Mouse (Mus musculus): Measurements from ENCODE around the gene Spsb2. TPM values are rescaled to one million over a fixed set of nuclear protein-coding genes. Genes with fewer than 3 reads are reported as not detected.
"Not testable (repeated sequence)": the region's sequence is repeated elsewhere in the genome, so short reads cannot be mapped to it uniquely, and the experiment has no call there.

Gene Spsb2
- polyA plus RNA-seq, 1 experiment = 7.3 TPM

DNA sequence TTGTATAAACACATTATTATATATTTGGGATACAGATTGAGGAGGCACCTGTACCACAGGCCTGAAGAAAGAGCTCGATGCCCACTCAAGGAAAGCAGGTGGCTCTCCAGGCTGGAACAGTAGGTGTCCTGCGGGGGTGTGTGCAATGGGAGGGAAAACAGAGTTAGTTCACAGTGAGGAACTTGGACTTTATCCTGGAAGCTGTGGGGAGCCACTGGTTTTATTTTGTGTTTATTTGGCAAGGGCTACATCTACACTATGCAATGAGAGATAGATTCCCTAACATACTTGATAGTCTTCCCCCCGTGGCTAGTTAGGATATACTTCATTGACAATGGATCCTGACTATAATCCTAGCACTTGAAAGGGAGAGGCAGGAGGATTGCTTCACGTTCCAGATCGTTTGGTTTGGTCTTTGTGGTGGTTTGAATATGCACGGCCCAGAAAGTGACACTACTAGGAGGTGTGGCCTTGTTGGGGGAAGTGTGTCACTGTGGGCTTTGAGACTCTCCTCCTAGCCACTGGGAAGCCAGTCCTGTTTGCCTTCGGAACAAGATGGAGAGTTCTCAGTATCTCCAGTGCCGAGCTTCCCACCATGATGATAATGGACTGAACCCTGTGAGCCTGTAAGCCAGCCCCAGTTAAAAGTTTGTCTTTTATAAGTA lies 21.6 kb upstream of the Spsb2 start:
- Histone ChIP-seq H3K4me1 (ENCODE audit: control insufficient read depth, insufficient read depth, insufficient read length, low read length) (no peaks in the 10 kb centered on the region), H3K27ac (replicated peaks; ENCODE audit: low read depth, low read length) (no peak overlapping the region), H3K4me3 (ENCODE audit: insufficient read depth, low read depth, low read length) (no peak overlapping the region)

GRCm38 (mm10) chr6:124787722-124788121 lies 20.7 kb upstream of the Spsb2 start:
- Histone ChIP-seq H3K4me1 (ENCODE audit: control insufficient read depth, insufficient read depth, insufficient read length, low read length) (no peaks in the 10 kb centered on the region), H3K4me3 (ENCODE audit: insufficient read depth, low read depth, low read length) (no peak overlapping the region), H3K27ac (replicated peaks; ENCODE audit: low read depth, low read length) (no peak overlapping the region)

- Histone ChIP-seq H3K4me3 (ENCODE audit: insufficient read depth, low read depth, low read length) (no peak overlapping the region), H3K27ac (replicated peaks; ENCODE audit: low read depth, low read length) (no peak overlapping the region), H3K4me1 (ENCODE audit: control insufficient read depth, insufficient read depth, insufficient read length, low read length) (no peaks in the 10 kb centered on the region)
Observed at GRCm38 (mm10) chr6:124789519-124789918, 18.9 kb upstream of the Spsb2 start.

GRCm38 (mm10) chr6:124790121-124790520 lies 18.3 kb upstream of the Spsb2 start:
- Histone ChIP-seq H3K4me3 (ENCODE audit: insufficient read depth, low read depth, low read length) (no peak overlapping the region), H3K27ac (replicated peaks; ENCODE audit: low read depth, low read length) (no peak overlapping the region), H3K4me1 (ENCODE audit: control insufficient read depth, insufficient read depth, insufficient read length, low read length) (no peaks in the 10 kb centered on the region)

DNA sequence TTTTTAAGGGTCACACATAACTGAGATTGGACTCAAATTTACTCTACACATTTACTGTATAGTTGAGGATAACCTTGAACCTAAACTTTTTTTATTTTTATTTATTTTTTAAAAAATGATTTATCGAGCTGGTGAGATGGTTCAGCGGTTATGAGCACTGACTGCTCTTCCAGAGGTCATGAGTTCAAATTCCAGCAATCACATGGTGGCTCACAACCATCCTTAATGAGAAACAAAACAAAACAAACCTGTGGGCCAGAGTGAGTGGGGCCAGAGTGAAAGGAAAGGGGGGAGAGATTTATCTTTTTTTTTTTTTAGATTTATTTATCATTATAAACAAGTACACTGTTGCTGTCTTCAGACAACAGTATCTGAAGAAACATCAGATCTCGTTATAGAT lies 16.6 kb upstream of the Spsb2 start:
- no peaks in the 10 kb centered on the region for H3K4me1 ChIP-seq (ENCODE audit: control insufficient read depth, insufficient read depth, insufficient read length, low read length)
- no peak overlapping the region for H3K4me3 ChIP-seq (ENCODE audit: insufficient read depth, low read depth, low read length)
- no peak overlapping the region for H3K27ac ChIP-seq (replicated peaks; ENCODE audit: low read depth, low read length)

- no peak overlapping the region for H3K4me3 ChIP-seq (ENCODE audit: insufficient read depth, low read depth, low read length)
- H3K27ac ChIP-seq (replicated peaks; ENCODE audit: low read depth, low read length) = no peak overlapping the region
- no peaks in the 10 kb centered on the region for H3K4me1 ChIP-seq (ENCODE audit: control insufficient read depth, insufficient read depth, insufficient read length, low read length)
Observed at GRCm38 (mm10) chr6:124795781-124796180, 12.7 kb upstream of the Spsb2 start.

GRCm38 (mm10) chr6:124796200-124796599 lies 12.3 kb upstream of the Spsb2 start:
- H3K4me1 ChIP-seq (ENCODE audit: control insufficient read depth, insufficient read depth, insufficient read length, low read length) = no peaks in the 10 kb centered on the region

GRCm38 (mm10) chr6:124802400-124802799 lies 6.1 kb upstream of the Spsb2 start:
- not testable (repeated sequence) for H3K27ac ChIP-seq (replicated peaks; ENCODE audit: low read depth, low read length); H3K4me3 ChIP-seq (ENCODE audit: insufficient read depth, low read depth, low read length); H3K4me1 ChIP-seq (ENCODE audit: control insufficient read depth, insufficient read depth, insufficient read length, low read length)

More at GRCm38 (mm10) chr6:124796200-124796599, 12.3 kb upstream of the Spsb2 start:
- no peak overlapping the region for H3K27ac ChIP-seq (replicated peaks; ENCODE audit: low read depth, low read length)
- no peak overlapping the region for H3K4me3 ChIP-seq (ENCODE audit: insufficient read depth, low read depth, low read length)

DNA sequence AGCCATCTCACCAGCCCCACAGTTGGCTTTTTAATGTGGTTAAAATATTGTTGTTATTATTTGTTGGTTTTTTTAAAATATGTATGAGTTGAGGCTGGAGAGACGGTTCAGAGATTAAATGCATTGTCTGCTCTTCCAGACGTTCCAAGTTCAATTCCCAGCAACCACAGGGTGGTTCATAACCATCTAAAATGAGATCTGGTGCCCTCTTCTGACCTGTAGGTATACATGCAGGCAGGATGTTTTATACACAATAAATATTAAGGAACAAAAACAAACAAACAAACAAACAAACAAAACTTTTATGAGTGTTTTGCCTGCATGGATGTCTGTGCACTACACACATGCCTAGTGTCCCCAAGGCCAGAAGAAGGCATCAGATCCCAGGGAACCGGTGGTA lies 5.4 kb upstream of the Spsb2 start:
- H3K27ac ChIP-seq (replicated peaks; ENCODE audit: low read depth, low read length) = no peak overlapping the region
- peaks cover 5% of the 10 kb centered on the region; the same call in 1 of the 2 replicates for H3K4me1 ChIP-seq (ENCODE audit: control insufficient read depth, insufficient read depth, insufficient read length, low read length)
- H3K4me3 ChIP-seq (ENCODE audit: insufficient read depth, low read depth, low read length) = no peak overlapping the region

GRCm38 (mm10) chr6:124803691-124804090 lies 4.8 kb upstream of the Spsb2 start:
- not testable (repeated sequence) for H3K4me3 ChIP-seq (ENCODE audit: insufficient read depth, low read depth, low read length); H3K4me1 ChIP-seq (ENCODE audit: control insufficient read depth, insufficient read depth, insufficient read length, low read length); H3K27ac ChIP-seq (replicated peaks; ENCODE audit: low read depth, low read length)

- H3K27ac ChIP-seq (replicated peaks; ENCODE audit: low read depth, low read length) = no peak overlapping the region
- H3K4me1 ChIP-seq (ENCODE audit: control insufficient read depth, insufficient read depth, insufficient read length, low read length) = peaks cover 7% of the 10 kb centered on the region; the same call in 1 of the 2 replicates
- no peak overlapping the region for H3K4me3 ChIP-seq (ENCODE audit: insufficient read depth, low read depth, low read length)
Observed at GRCm38 (mm10) chr6:124804341-124804740, 4.1 kb upstream of the Spsb2 start.

DNA sequence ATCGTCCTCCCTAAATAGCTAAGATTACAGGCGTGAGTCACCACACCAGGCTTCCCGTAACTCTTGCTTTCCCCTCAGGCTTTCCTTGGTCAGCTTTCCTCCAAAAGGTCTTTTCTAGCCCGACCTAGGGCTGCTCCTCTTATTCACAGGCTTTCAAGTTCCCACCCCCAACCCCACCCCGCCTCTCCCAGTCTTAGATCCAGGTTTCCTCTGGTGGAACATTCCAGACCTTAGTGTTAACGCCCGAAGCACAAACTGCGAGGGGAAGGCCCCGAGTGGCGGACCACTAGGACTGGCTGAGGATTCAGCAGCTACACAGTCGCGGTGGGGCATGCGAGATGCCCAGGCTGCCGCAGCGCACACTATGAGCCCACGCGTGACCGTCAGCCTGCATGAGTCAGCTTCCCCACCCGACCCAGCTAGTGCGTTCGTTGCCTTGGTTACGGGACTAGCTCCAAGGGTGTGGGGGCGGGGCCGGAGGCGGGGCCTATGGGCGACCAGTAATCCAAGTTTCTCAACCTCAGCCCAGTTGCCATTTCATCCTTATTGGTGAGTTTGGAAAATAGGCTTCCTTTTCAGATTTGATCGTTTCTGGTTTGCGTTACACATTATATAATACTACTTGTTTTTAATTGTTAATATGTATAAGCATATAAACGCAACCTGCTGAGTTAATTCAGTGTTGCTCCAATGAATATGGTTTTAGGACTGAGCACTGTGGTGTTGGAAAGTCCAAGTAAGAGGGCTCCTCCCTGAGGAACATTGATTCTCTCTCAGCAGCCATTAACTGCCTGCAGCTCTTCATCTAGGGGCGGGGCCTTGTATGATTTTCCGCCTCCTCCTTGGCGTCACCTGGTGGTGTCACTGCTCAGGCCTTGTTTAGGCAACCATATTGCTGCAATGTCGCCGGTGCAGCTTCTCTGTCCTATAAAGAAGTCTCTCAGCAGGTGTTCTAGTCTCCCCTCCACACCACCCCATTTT lies 2.8 kb upstream of the Spsb2 start:
- H3K4me3 ChIP-seq (ENCODE audit: insufficient read depth, low read depth, low read length) = peak overlapping the region; percentile 64
- H3K4me1 ChIP-seq (ENCODE audit: control insufficient read depth, insufficient read depth, insufficient read length, low read length) = peaks cover 10% of the 10 kb centered on the region; the same call in 1 of the 2 replicates
- H3K27ac ChIP-seq (replicated peaks; ENCODE audit: low read depth, low read length) = peak overlapping the region; percentile 87

DNA sequence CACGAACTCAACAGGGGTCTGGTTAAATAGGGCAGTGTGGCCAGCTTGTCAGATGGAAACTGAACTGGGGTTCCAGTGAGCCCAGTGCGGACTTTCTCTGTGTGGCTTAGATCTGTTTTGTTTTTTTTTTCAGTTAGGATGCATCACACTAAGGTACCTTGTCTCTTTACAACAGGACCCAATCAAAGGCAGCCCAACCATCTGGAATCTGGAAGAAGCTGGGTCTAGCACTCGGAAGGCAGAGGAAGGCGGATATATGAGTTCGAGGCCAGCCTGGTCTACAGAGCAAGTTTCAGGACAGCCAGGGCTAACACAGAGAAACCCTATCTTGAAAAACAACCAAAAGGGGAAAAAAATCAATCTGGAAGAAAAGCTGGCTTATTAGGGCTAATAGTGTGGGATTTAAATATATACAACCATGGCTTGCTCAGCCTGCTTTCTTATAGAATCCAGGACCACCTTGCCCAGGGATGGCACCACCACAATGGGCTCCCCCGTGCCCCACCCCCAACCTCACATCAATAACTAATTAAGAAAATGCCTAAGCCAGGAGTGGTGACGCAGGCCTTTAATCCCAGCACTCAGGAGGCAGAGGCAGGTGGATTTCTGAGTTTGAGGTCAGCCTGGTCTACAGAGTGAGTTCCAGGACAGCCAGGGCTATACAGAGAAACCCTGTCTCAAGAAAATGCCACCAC lies 1.9 kb upstream of the Spsb2 start:
- Histone ChIP-seq H3K27ac (replicated peaks; ENCODE audit: low read depth, low read length) (peak overlapping the region; percentile 79), H3K4me3 (ENCODE audit: insufficient read depth, low read depth, low read length) (peak overlapping the region; percentile 43), H3K4me1 (ENCODE audit: control insufficient read depth, insufficient read depth, insufficient read length, low read length) (peaks cover 10% of the 10 kb centered on the region; the same call in 1 of the 2 replicates)

DNA sequence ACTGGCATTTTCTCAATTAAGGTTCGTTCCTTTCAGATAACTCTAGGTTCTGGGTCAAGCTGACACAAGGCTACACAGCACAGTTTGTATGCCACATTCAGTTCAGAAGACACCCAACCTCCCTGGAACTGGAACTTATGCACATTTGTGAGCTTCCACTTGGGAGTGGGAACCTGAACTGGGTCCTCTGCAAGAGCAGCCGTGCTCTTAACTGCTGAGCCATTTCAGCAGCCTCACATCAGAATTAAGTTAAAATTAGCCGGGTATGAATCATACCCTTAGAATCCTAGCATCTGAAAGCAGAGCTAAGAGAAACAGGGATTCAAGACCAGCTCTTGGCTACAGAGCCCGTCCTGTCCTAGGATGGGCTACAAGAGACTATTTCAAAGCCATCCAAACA lies 1.1 kb upstream of the Spsb2 start:
- H3K4me1 ChIP-seq (ENCODE audit: control insufficient read depth, insufficient read depth, insufficient read length, low read length) = peaks cover 10% of the 10 kb centered on the region; the same call in 1 of the 2 replicates
- H3K27ac ChIP-seq (replicated peaks; ENCODE audit: low read depth, low read length) = no peak overlapping the region
- no peak overlapping the region for H3K4me3 ChIP-seq (ENCODE audit: insufficient read depth, low read depth, low read length)

DNA sequence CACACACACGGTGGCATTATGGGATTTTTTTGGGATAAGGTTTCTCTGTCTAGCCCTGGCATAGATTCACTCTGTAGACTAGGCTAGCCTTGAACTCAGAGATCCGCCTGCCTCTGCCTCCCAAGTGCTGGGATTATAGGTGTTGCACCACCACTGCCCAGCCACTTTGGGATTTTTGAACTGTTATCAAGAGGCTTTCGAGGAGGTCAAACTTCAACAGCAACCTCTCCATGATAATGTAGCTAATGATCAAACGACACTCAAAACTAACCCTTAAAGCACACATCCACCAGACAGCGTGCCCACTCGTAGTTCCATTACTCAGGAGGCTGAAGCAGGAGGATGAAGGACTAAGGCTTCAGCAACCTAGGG lies 489 bp upstream of the Spsb2 start:
- Histone ChIP-seq H3K4me1 (ENCODE audit: control insufficient read depth, insufficient read depth, insufficient read length, low read length) (peaks cover 12% of the 10 kb centered on the region; the same call in 1 of the 2 replicates), H3K27ac (replicated peaks; ENCODE audit: low read depth, low read length) (no peak overlapping the region; the same call in 1 of the 2 replicates), H3K4me3 (ENCODE audit: insufficient read depth, low read depth, low read length) (peak overlapping the region; percentile 91; the same call in 1 of the 2 replicates)

Data from brown adipose tissue, adult 24 weeks (tissue).